Mouse (Mus musculus) heart, adult 8-10 months (tissue): ENCODE data around the gene Creld2. TPM values are rescaled to one million over a fixed set of nuclear protein-coding genes. Genes with fewer than 3 reads are reported as not detected.
A peak's percentile ranks its signal among the peaks of the same experiment; 100 is the strongest.
"Not testable (repeated sequence)": the region's sequence is repeated elsewhere in the genome, so short reads cannot be mapped to it uniquely, and the experiment has no call there.

Source experiments
- DNase-seq: peaks from one replicate; pipeline ENCODE4 v3.0.0; 2022; ENCODE audit warnings: low spot score
- total RNA-seq, 4 experiments: library from RNA; stranded (reverse); gene quantifications; 2 replicates each; pipeline ENCODE4 v1.2.4; 2022

Creld2 gene
- total RNA-seq = 10 to 100 TPM; 17.2 to 28.0 (median 21.1) TPM

GRCm38 (mm10) chr15:88819026-88819905, at the start of gene Creld2, which contains the start of gene Alg12:
TSS of gene Creld2 (plus strand) at chr15:88819646.
TSS of gene Alg12 (minus strand) at chr15:88819318.
- DNase-seq = peak; percentile 100

GRCm38 (mm10) chr15:88774630-88775029, 44.8 kb upstream of the Creld2 start:
- DNase-seq = not testable (repeated sequence)

- DNase-seq = no peak
Measured at GRCm38 (mm10) chr15:88792140-88792850, 27.2 kb upstream of the Creld2 start.

GRCm38 (mm10) chr15:88794729-88795128, 24.7 kb upstream of the Creld2 start:
- DNase-seq = not testable (repeated sequence)

GRCm38 (mm10) chr15:88799950-88800371, 19.5 kb upstream of the Creld2 start:
- DNase-seq = no peak

GRCm38 (mm10) chr15:88800921-88801354, 18.5 kb upstream of the Creld2 start:
- DNase-seq = no peak

- DNase-seq = no peak
Measured at GRCm38 (mm10) chr15:88801903-88802302, 17.5 kb upstream of the Creld2 start.

GRCm38 (mm10) chr15:88802348-88802747, 17.1 kb upstream of the Creld2 start:
- DNase-seq = no peak

- no peak for DNase-seq
Measured at GRCm38 (mm10) chr15:88808121-88808520, 11.3 kb upstream of the Creld2 start.

GRCm38 (mm10) chr15:88810369-88810768, 9.1 kb upstream of the Creld2 start:
- DNase-seq = no peak

- no peak for DNase-seq
Measured at GRCm38 (mm10) chr15:88813262-88813661, 6.2 kb upstream of the Creld2 start.

- not testable (repeated sequence) for DNase-seq
Measured at GRCm38 (mm10) chr15:88813873-88814272, 5.6 kb upstream of the Creld2 start.

- no peak for DNase-seq
Measured at GRCm38 (mm10) chr15:88814411-88815047, 4.9 kb upstream of the Creld2 start.

- DNase-seq = no peak
Measured at GRCm38 (mm10) chr15:88815196-88815700, 4.2 kb upstream of the Creld2 start.

- no peak for DNase-seq
Measured at GRCm38 (mm10) chr15:88819906-88820303, 459 bp downstream of the Creld2 start.

GRCm38 (mm10) chr15:88821403-88821802, 2.0 kb downstream of the Creld2 start:
- DNase-seq = no peak

GRCm38 (mm10) chr15:88822513-88822912, 3.1 kb downstream of the Creld2 start:
- DNase-seq = no peak

- no peak for DNase-seq
Measured at GRCm38 (mm10) chr15:88823376-88823775, 3.9 kb downstream of the Creld2 start.

- no peak for DNase-seq
Measured at GRCm38 (mm10) chr15:88827466-88827865, 8.0 kb downstream of the Creld2 start.

GRCm38 (mm10) chr15:88827991-88828799, 8.7 kb downstream of the Creld2 start:
- peak; percentile 72 for DNase-seq
